Mouse (Mus musculus) right cerebral cortex, postnatal 10 days (tissue): ENCODE data around the gene Wwox.

ENCODE experiments used
- DNase-seq, 2 experiments: peaks; one replicate each; pipeline ENCODE4 v3.0.0; 2021; ENCODE audit warnings: low spot score in 2 of 2

Gene Wwox

DNA sequence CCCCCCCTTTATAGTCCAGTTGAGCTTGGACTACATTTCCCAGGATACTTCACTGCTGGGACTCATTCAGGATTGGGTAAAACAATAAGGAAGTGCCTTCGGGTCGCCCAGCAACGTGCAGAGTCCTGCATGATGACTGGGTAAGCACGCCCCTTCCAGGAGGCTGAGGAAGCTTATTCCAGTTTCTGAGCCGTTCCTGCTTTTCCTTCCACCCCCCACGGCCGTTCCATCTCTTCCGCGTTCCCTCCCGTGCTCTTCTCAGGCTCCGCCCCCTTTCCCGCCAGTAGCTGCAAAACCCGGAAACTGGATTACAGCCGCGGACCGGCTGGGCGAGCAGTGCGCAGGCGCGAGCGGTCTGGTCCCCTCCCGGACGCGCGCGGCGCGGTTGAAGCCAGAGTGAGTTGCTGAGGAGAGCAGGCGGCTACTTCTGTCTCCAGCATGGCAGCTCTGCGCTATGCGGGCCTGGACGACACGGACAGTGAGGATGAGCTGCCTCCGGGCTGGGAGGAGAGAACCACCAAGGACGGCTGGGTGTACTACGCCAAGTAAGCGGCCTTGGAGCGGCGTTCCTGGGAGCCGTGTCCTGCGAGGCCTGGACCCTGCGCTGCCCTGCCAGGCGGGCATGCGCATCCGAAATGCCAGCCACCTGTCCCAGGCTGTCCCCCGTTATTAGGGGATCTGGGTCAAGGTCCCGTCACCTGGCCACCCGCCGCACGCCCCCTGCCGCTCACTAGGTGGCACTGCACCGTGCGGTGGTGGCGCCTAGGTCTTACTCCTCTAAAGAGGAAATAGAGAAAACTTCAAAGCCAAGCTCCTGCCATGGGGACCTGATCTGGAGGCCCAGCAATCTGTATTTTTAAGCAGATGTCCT is at the start of gene Wwox:
Gene Wwox, plus strand, starts transcription at position 322 of the 871 bp plus-strand sequence.
- peak; percentile 99 to 100 for DNase-seq

DNA sequence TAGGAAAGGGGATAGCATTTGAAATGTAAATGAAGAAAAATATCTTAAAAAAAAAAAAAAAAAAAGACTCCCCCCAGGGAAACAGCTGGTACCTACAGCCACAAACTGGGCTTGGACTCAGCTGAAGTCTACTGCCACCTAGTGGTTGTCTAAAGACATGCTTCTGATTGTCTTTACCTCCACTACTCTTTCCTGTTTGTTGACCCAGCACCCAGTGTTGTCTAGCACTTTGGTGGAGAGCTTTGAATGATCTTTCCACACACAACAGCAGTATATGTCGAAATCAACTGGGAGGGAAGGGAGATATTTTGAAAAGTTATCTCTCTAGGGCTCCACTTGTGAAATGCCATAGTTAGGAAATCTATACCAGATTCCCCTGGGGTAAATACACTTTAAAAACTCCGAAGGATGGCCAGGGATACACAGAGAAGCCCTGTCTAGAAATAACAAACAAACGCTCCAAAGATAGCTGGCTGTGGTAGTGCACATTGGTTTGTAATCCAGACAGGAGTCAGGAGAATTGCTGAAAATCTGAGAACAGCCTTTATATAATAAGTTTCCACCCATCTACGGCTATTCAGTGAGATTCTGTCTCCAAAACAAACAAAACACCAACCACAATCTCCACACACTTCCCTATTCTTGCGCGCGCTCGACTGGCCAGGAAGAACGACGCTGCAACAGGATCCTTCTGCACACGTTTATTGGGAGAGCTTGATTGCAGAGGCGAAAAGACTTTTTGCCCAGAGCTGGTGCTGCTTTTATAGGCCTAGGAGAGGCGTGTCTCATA is 48.8 kb upstream of the Wwox start:
- no peak for DNase-seq

DNA sequence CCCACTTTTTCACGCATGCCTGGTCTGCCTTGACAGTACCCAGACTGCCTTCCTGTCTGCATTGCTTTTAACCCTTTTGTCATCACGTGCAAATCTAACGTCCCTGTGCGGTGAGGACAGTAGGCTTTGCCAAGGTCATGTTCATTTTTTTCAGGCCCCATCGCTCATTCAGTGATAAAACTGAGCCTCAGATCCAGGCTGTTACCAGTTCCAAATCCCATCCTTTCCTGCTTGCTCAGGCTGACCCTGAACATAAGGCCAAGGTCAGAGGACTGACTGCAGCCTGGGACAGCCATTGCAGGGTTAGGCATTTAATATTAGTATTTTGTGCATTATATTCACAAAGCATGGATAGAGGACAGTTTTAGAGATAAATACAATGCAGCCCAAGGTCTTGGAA is 41.1 kb upstream of the Wwox start:
- DNase-seq = no peak

DNA sequence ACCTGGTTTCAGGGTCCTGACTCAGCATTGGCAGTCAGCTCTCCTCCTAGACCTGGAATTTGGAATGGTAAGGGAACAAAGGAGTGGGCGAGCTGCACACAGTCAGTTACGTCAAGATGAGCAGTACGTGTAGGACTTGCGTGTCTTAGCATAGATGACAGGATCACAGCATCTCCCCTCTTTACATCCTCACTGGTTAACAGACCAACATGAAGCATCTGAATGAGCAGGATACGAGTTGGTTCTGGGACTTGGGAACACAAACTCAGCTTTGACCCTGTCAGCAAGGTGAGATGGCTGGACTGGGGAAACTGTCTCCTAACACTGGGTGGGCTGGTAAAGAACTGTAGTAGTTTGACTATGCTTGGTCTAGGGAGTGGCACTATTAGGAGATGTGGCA is 40.2 kb upstream of the Wwox start:
- DNase-seq = no peak

DNA sequence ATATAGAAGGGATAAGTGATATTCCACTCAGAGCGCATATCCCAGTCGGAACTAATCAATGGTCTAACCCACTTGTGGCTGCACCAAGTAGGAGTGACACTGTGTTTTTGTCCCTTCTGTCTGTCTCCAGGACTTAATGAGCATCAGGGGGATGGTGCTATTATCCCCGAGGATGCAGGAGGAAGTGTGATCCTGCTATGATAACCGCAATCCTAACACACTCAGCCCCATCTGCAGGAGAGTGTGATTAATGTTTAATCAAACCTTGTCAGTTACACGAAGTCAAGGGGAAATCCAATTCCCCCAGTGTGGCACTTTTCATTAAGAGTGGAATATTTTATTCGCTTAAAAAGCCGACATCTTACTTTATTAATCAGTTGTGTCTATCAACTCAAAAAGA is 37.8 kb upstream of the Wwox start:
- DNase-seq = no peak

DNA sequence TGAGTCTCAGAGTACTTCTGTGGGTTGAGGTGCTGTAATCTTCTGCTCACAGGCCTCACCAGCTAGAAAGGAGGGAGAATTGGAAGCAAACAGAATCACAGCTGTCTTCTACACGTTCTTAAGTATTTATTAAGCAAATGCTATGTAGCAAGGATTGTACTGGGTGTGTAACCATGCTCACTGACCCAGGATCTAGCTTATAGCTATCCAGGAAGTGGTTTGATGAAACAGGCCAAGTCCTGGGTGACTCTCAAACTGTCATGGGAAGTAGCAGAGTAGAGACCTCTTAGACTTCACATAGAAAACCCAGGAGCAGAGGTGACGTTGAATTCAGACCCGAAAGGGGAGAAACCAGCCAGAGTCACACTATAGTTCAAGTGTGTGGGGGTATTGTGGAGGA is 28.0 kb upstream of the Wwox start:
- no peak for DNase-seq

DNA sequence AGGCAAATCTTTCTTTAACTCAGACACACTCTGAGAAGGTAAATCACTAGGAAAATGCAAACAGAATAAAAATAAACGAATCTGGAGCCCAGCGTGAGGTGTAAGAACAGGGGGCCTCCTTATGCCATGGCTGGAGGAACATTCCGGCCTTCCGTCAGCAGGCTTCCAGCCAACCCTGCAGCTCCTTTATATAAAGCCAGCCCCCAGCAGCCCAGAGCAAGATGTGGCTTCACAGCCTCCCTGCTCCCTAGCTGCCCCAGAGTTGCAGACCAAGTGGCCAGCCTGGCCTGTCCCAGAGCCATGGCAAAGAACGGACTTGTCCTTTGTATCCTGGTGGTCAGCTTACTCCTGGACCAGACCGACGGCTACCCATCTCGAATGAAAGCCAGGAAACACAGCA is 21.7 kb upstream of the Wwox start, which contains the start of gene Clec3a:
Gene Clec3a, plus strand, starts transcription at position 301 of the 400 bp plus-strand sequence.
- DNase-seq = no peak

DNA sequence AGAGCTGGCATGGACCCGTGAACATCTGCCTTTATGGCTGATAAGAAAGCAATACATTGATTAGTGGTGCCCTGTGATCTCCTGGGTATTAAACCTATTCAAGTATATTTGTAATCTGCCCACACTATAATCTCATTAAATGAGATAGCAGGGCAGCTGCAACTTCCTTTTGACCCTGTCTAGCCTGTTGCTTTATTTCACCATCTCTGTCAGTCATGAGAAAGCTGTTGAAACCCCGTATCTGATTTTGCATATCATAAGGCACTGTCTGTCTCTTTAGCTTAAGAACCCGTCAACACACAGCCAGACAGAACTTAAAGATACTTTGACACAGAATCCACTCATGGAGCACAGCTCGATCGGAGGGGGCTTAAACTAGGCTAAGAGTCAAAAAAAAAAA is 21.0 kb upstream of the Wwox start:
- DNase-seq = no peak

DNA sequence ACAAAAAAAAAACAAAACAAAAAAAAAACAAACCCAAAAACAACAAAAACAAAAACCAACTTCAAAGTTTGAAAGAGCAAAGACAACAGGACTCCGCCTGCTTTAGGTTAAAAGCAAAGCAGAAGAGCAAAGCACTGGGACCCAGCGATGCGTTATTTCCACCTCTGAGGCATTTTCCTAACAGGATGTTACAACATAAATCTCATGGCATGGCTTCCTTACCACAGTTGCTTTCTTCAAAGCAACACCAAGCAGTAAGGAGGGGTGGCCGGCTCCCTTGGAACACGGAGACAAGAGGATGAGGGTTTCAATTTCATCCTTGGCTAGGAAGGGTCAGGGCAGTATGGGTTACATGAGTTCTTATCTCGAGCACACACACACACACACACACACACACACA is 20.6 kb upstream of the Wwox start:
- DNase-seq = no peak

DNA sequence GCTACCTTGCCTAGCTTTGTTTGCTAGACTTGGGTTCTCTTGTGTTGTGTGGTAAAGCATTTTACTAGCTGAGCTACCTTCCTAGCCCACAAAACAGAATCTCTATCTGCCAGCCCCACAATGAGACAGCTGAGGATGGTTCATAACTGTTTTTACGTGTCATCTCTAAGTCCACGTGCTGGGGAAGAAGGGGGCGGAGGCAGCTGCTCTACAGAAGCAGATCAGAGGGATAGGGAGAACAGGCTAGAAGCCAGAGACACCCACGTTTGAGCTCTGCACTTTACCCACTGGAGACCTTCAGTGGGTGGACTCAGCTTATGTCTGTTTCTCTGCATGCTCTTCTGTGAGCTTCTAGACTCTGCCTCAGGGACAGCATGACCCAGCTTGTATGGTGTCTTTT is 17.9 kb upstream of the Wwox start:
- no peak for DNase-seq

DNA sequence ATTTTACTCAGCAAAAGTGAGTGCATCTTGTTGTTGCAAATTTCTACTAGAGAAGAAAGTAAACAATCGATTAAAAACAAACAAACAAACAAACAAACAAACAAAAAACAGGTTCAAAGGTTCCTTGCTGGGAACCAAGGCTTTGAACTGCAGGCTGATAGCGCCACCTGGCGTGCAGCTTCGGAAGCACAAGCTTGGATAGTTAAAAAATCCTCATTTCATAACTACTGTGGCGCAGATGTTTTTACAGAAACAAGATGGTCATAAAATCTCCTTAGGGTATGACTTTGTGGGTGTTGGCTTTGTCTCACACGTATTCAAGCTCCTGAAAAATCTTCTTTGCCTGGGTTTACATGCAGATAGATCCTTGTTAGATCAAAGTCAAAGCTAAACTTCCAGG is 1.2 kb upstream of the Wwox start:
- DNase-seq = peak in 1 of 2 experiments; percentile 74

DNA sequence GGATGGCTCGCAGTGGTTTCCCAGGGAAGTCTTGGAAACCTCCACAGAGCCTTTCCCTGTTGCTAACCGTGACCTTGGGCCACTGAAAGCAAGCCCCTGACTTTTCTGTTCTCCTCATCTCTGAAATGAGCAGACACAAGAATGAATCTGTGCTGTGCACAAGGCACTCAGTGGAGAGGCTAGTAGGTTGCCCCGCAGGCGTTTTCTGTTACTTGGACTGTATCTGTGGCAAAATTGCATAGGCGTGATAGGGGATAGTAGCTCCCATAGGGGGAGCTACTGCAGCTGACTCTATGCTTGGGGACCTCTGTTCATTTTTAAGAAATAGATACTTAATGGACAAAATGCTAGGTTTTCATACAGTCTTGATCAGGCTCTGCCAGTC is 742 bp downstream of the Wwox start:
- no peak for DNase-seq

DNA sequence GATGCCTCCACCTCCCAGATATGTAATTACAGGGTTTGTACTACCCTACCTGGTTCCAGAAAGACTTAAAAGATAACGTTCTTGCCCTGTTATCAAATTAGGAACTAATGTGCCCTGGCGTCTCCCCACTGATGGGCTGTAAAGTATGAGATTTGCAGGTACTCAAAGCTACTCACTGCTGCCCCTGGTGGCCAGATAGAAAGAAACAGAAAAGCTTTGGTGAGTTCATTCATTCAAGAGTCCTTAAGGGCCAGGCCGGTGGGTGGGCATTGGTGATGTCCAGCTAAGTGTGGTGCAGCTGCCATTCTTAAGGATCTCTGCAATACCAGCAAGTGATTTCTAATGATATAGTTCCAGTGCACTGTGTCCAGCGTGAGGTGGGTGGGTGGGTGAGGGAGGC is 2.2 kb downstream of the Wwox start:
- no peak for DNase-seq

DNA sequence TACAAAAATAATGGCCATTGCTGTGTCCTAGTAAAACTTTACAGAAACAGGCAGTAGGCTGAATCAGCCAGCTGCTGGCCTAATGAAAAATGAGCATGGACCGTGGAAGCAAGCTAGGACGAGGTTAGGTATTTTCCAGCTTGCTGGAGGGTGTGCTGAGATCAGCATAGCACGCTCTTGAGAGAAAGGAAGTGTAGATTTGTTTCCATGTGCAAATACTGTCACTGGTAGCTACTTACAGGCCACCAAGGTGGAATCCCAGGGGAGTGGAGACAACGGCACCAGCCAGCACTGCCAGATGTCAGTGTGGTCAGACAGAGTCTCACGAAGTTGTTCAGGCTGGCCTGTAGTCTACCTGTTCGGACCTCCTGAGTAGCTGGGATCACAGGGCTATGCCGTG is 7.4 kb downstream of the Wwox start:
- DNase-seq = no peak

DNA sequence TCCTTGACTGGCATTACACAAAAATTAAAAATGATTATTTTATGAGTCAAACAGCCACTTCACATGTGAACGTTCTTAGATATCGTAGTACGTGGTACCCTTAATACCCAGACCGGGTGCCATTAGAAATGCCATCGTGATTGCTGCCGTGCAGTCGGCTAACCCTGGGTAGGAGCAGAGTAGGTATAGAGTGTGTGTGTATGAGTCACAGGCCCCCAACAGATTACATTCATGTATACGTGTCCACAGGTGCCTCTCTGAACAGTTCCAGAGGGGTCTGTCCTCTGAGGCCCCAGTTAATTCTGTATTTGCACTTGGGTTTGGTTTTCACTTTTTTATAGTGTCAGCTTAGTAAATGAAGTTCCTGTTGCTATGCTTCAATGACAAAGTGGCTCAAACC is 12.8 kb downstream of the Wwox start:
- no peak for DNase-seq

DNA sequence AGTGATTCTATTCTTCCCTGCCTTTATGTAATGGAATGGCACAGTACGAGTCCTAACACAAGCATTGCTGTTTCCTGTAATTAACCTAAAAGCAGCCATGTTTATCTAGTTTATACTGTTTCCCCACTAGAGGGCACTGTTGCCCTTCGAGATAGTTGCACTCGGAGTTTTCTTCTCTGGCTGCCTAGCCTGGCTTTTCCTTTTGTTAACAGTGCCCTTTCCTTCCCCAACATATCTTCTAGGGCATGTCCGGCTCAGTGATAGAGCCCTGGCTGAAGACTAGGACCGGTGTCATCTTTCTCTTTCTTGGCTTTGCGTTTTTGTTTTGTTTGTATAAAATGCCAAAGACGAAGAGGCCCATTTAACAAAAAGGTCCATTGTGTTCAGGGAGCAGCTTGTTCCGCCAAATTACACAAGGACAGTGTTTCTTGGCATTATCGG is 13.3 kb downstream of the Wwox start:
- DNase-seq = peak; percentile 65 to 86

DNA sequence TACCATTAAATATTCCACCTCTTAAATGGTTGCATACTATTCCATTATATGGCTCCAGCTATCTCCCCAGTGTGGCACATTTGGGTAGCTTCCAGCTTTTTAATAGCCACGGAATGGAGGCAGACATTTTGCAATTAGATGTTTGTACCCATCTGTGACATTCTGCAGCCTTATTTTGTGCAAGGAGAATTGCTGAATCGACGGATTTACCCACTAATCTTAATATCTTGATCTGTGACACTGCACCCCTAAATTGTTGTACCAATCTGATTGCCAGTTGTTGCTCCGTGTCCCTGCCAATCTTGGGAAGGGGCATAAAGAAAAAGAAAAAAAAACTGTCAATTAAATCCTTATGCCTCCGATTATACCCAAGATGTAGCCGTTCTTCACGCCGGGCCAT is 15.8 kb downstream of the Wwox start:
- no peak for DNase-seq

DNA sequence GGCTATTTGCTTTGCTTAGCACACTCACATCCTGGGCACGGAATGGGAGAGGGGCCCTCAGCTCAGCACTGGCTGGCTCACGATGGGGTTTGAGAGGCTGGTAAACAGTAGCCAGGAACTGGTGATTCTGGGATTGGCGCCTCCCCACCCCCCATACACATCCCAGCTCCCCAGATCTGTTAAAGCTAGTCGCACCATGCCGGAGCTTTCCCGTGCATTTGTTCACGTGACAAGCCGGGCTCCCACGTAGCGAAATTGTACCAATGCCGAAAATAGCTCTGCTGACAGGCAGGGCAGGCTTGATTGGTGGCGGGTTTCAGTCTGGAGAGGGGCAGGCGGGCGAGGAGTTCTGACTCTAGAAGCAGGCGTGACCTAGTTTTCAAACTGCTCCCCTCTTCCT is 16.5 kb downstream of the Wwox start:
- DNase-seq = peak; percentile 50 to 54

DNA sequence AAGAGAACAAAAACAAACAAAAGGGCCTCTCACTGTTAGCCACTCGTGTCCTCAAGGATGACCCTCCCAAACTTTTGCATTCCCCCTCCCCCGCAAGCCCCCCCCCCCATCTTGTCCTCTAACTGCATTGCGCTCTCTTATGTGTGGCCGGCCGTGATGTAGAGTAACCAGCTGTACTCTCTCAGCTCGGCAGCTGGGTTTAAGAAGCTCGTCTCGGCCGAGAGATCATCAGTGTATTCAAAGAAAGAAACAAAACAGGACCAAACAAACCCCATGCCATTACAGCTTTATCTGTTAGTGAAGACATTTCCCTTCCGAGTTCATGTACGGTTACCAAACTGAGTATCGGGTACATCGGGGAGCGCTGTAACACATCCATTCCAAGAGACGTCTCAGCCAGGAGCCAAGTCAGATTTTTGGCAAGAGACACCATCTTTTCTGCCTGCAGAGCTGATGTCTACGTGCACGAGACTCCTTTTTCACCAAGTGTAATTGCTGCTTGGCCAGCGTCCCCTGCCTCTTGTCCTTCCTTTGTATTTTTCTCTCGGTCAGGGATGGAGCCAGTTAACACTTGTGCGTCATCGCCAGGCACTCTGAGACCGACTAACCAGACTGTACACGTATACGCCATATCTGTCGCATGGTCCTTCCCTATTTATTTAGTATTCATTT is 18.8 kb downstream of the Wwox start:
- no peak for DNase-seq

DNA sequence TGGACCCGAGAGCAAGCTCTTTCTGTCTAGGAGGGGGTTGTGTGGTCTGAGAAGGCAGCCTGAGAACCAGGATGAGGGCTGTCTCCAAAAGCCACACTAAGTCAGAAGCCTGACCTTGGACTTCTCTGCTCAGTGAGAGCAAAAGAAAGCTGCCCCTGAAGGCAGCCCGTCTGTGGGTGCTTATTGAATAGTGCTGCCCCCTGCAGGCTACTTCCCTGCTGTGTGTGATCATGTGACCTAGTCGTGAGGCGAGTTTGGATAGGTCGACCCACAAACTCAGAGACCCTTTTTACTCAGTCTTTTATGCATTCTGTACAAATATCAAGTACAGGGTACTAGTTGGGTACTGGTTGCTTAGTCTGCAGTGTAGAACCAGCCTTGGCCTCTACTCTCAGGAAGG is 21.1 kb downstream of the Wwox start:
- no peak for DNase-seq

DNA sequence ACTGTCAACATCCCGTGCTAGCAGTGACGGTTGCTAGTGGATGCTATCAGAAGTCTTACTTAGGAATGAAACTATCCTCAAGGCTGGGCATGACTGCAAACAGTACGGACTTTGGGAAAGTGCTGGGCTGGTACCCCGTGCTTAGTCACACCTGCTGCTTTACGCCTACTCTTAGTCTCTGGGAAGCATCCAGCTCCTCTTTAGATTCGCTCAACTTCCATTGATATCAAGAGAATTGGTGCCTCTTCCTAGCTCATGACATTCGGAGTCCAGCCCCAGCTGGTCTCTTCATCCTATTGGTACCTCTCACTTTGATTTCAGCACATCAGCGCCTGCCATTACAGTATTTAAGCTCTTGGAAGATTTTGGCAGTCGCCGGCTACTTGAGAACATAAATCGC is 23.1 kb downstream of the Wwox start:
- no peak for DNase-seq

DNA sequence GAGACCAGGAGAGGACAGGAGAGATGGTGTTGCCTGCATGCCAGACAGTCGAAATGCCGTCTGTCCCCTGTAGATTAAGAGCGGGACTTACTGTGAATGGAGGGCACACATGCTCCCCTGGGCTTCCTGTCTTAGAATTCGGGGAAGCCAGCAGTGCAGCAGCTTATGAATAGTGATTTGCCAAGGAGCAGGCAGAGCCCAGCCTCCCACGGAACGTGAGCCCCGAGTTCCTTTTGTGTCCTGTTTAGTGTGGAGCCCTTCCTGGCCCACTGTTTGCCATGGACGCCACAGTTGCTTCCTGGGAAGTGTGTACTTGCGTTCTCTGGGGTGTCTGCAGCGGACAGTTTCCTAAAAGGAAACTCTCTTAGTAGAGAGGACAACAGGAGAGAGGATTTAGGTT is 23.9 kb downstream of the Wwox start:
- no peak for DNase-seq
